Mouse (Mus musculus) myocyte (in vitro differentiated cells): ENCODE results near the gene 4930442H23Rik.

ENCODE experiments used
- CEBPB ChIP-seq: IDR thresholded peaks from 2 replicates; pipeline ENCODE4 v1.6.1; 2011; ENCODE audit warnings: mild to moderate bottlenecking, moderate library complexity; ENCODE audit not compliant: poor library complexity, insufficient read depth, severe bottlenecking
- E2F4 ChIP-seq: IDR thresholded peaks from one replicate; pipeline ENCODE4 v1.6.1; 2011; ENCODE audit warnings: mild to moderate bottlenecking, control low read depth, moderate library complexity; ENCODE audit not compliant: insufficient read depth
- MAX ChIP-seq: IDR thresholded peaks from one replicate; pipeline ENCODE4 v1.6.1; 2011; ENCODE audit warnings: low read depth, mild to moderate bottlenecking, control low read depth
- MYOD1 ChIP-seq, 3 experiments: IDR thresholded peaks; one replicate each; pipeline ENCODE4 v1.6.1; 2011; ENCODE audit warnings: control low read depth in 2 of 3, low read depth in 2 of 3, mild to moderate bottlenecking in 2 of 3, moderate library complexity in 1 of 3; ENCODE audit not compliant: insufficient read length in 2 of 3, control insufficient read depth in 1 of 3
- MYOG ChIP-seq, 3 experiments: IDR thresholded peaks; one replicate each; pipeline ENCODE4 v1.6.1; 2011; ENCODE audit warnings: control low read depth in 2 of 3, low read depth in 2 of 3, mild to moderate bottlenecking in 2 of 3; ENCODE audit not compliant: insufficient read length in 2 of 3, control insufficient read depth in 1 of 3, insufficient read depth in 1 of 3
- POLR2A ChIP-seq: IDR thresholded peaks from one replicate; pipeline ENCODE4 v1.6.1; 2011; ENCODE audit warnings: low read depth, mild to moderate bottlenecking, control low read depth, moderate library complexity; ENCODE audit not compliant: insufficient read length
- POLR2AphosphoS2 ChIP-seq: IDR thresholded peaks from one replicate; pipeline ENCODE4 v1.6.1; 2011; ENCODE audit warnings: low read depth, control low read depth; ENCODE audit not compliant: insufficient read length
- TCF12 ChIP-seq: IDR thresholded peaks from one replicate; pipeline ENCODE4 v1.6.1; 2011; ENCODE audit warnings: mild to moderate bottlenecking, control low read depth; ENCODE audit not compliant: poor library complexity, insufficient read depth, severe bottlenecking
- TCF3 ChIP-seq: IDR thresholded peaks from one replicate; pipeline ENCODE4 v1.6.1; 2011; ENCODE audit warnings: low read depth, control low read depth; ENCODE audit not compliant: insufficient read length

DNA sequence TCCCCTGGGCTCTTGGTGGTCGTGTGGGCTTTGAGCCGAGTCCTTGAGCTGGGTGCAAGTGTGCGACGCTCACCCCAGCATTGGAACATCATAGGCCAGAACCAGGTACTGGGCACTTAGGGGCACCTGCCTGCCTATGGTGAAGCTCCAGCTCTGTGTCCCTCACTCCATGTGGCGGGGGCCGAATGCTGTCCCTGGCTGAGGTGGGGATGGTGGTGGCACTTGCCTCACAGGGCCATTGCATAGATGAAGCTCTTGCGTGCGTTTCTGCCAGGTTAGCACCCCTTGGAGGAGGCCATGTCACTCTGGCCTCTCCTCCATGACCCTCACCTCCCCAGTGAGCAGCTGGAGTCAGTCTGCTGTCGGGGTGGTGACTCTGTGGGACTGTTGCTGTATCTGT, 3.5 kb upstream of the 4930442H23Rik start:
- TF ChIP-seq POLR2A (peak; percentile 24), MAX (no peak), POLR2AphosphoS2 (peak; percentile 32), E2F4 (no peak), CEBPB (no peak), TCF12 (no peak), MYOG (IDR thresholded peaks at IDR 0.05; ENCODE audit: control insufficient read depth in 1 of 3, insufficient read depth in 1 of 3, insufficient read length in 2 of 3, low read depth in 2 of 3) (no peak), MYOD1 (IDR thresholded peaks at IDR 0.05; ENCODE audit: control insufficient read depth in 1 of 3, insufficient read length in 2 of 3, low read depth in 2 of 3) (no peak), TCF3 (no peak)
